In genomic region chr1:93477758-93478585, GRCm38 (mm10) we compare ENCODE assay signal across 7 mouse cellular contexts. TPM values are rescaled to one million over a fixed set of nuclear protein-coding genes. Genes with fewer than 3 reads are reported as not detected.
DNase-seq lines count a peak whose midpoint lies in the region; ATAC-seq and TF ChIP-seq lines count a peak whose summit lies in the region.

No protein-coding gene starts in this region.

- H3K4me3 ChIP-seq in intestine, embryonic 16.5 days (ENCODE audit: low read length) = peak overlapping the region; percentile 89
- peak overlapping the region; percentile 81 for H3K4me3 ChIP-seq in midbrain, embryonic 11.5 days (ENCODE audit: low read depth, low read length)
- H3K4me3 ChIP-seq in small intestine, adult 2 months (ENCODE audit: low read depth, low read length) = peak overlapping the region; percentile 89

- WGBS in intestine, embryonic 16.5 days = under 1% methylated on average over 39 of the region's 41 CpGs
- under 1% methylated on average over 41 of the region's 41 CpGs for WGBS in midbrain, embryonic 11.5 days
- under 1% methylated on average over 41 of the region's 41 CpGs for WGBS in small intestine, adult 2 months

- no peaks in the 10 kb centered on the region for H3K9me3 ChIP-seq in intestine, embryonic 16.5 days (ENCODE audit: control insufficient read depth, low read length)
- H3K9me3 ChIP-seq in midbrain, embryonic 11.5 days (ENCODE audit: control insufficient read depth, low read length) = no peaks in the 10 kb centered on the region

- peak overlapping the region; percentile 76 for H3K9ac ChIP-seq in intestine, embryonic 16.5 days (ENCODE audit: low read depth, low read length)
- H3K9ac ChIP-seq in midbrain, embryonic 11.5 days (ENCODE audit: low read length) = peak overlapping the region; percentile 87

- peak; percentile 98 for DNase-seq in adrenal gland, adult 8-10 months
- DNase-seq in embryo, embryonic 9.5 days (ENCODE audit: extremely low spot score) = peak; percentile 99
- DNase-seq in gastrocnemius, postnatal 4 days (ENCODE audit: low spot score in 2 of 2) = peak; percentile 97 to 99
- peak; percentile 98 to 99 for DNase-seq in left cerebral cortex, postnatal 36 days (ENCODE audit: low spot score in 2 of 2)
- peak; percentile 99 for DNase-seq in midbrain, embryonic 11.5 days (ENCODE audit: low spot score, missing footprints)

- peak overlapping the region; percentile 63 for H3K4me2 ChIP-seq in intestine, embryonic 16.5 days (ENCODE audit: low read depth, low read length)
- peak overlapping the region; percentile 59 for H3K4me2 ChIP-seq in midbrain, embryonic 11.5 days

- H3K27ac ChIP-seq in intestine, embryonic 16.5 days (ENCODE audit: low read length) = peak overlapping the region; percentile 90
- peak overlapping the region; percentile 83 for H3K27ac ChIP-seq in midbrain, embryonic 11.5 days (ENCODE audit: low read depth, low read length)
- peak overlapping the region; percentile 97 for H3K27ac ChIP-seq in small intestine, adult 2 months (ENCODE audit: insufficient read depth, low read depth, low read length)

- H3K36me3 ChIP-seq in intestine, embryonic 16.5 days (ENCODE audit: control insufficient read depth, insufficient read depth, low read length) = no peaks in the 10 kb centered on the region
- H3K36me3 ChIP-seq in midbrain, embryonic 11.5 days (ENCODE audit: control insufficient read depth, insufficient read depth, low read length) = no peaks in the 10 kb centered on the region
- peaks cover 3% of the 10 kb centered on the region; the same call in 1 of the 2 replicates for H3K36me3 ChIP-seq in small intestine, adult 2 months (ENCODE audit: control insufficient read depth, insufficient read depth, low read length)

- ATAC-seq in intestine, embryonic 16.5 days = peak; percentile 95
- ATAC-seq in midbrain, embryonic 11.5 days (ENCODE audit: low FRiP score) = peak; percentile 95

- intact Hi-C loops in left cerebral cortex, postnatal 36 days (cut with DNase I) = loop anchor here (1.0 to 10.0 kb wide), 2 partner anchors 133 to 276 kb away; partner anchors contain the start of genes Pask, Ppp1r7 and Thap4

- H3K27me3 ChIP-seq in intestine, embryonic 16.5 days (replicated peaks; ENCODE audit: control insufficient read depth, insufficient read depth, low read length) = no peaks in the 10 kb centered on the region
- no peaks in the 10 kb centered on the region for H3K27me3 ChIP-seq in midbrain, embryonic 11.5 days (ENCODE audit: control insufficient read depth, insufficient read depth, low read length)
- H3K27me3 ChIP-seq in small intestine, adult 2 months (ENCODE audit: control insufficient read depth, insufficient read depth, low read length) = no peaks in the 10 kb centered on the region

- TF ChIP-seq CTCF in small intestine, adult 2 months (IDR thresholded peaks at IDR 0.05; ENCODE audit: extremely low read depth, insufficient read length, insufficient replicate concordance, low read depth, low read length) = peak; percentile 30; the same call in 1 of the 2 replicates

- peaks cover 8% of the 10 kb centered on the region for H3K4me1 ChIP-seq in intestine, embryonic 16.5 days (ENCODE audit: control insufficient read depth, insufficient read depth, low read length)
- H3K4me1 ChIP-seq in midbrain, embryonic 11.5 days (ENCODE audit: control insufficient read depth, insufficient read depth, low read length) = peaks cover 9% of the 10 kb centered on the region
- no peaks in the 10 kb centered on the region for H3K4me1 ChIP-seq in small intestine, adult 2 months (ENCODE audit: control insufficient read depth, insufficient read depth, insufficient read length, low read length)

- peak; percentile 31; the same call in 1 of the 2 replicates for TF ChIP-seq POLR2A in small intestine, adult 2 months (IDR thresholded peaks at IDR 0.05; ENCODE audit: low read depth, low read length)

RNA-seq across cellular contexts. Expression of gene Hdlbp, which starts 0.6 kb away (rescaled TPM):
- total RNA-seq in adrenal gland, adult 8-10 months (2022) = 100 to 1,000 TPM; 299 to 422 (median 334) TPM
- total RNA-seq in gastrocnemius, postnatal 4 days (2021) = 100 to 1,000 TPM; 255 to 263 TPM
- polyA plus RNA-seq in intestine, embryonic 16.5 days (2015; fragmentation: Nextera tagmentation; extraction: Ambion mirVana) = 146 and 159 TPM in 2 replicates
- 100 to 1,000 TPM; 166 to 169 TPM for total RNA-seq in left cerebral cortex, postnatal 36 days (2021)
- 84.4 and 88.2 TPM in 2 replicates for polyA plus RNA-seq in midbrain, embryonic 11.5 days (2014; fragmentation: Nextera tagmentation; extraction: Ambion mirVana)
- polyA plus RNA-seq in small intestine, adult 2 months (2012; rRNA removed) = 29.9 and 54.9 TPM in 2 replicates

RNA-seq across cellular contexts. Expression of gene Farp2, which starts 33.9 kb away (rescaled TPM):
- total RNA-seq in adrenal gland, adult 8-10 months (2022) = 10 to 100 TPM; 17.1 to 26.1 (median 24.0) TPM
- total RNA-seq in gastrocnemius, postnatal 4 days (2021) = 10 to 100 TPM; 16.0 to 19.2 TPM
- polyA plus RNA-seq in intestine, embryonic 16.5 days (2015; fragmentation: Nextera tagmentation; extraction: Ambion mirVana) = 5.1 and 6.7 TPM in 2 replicates
- total RNA-seq in left cerebral cortex, postnatal 36 days (2021) = 10 to 100 TPM; 11.5 to 12.1 TPM
- 3.2 and 3.3 TPM in 2 replicates for polyA plus RNA-seq in midbrain, embryonic 11.5 days (2014; fragmentation: Nextera tagmentation; extraction: Ambion mirVana)
- polyA plus RNA-seq in small intestine, adult 2 months (2012; rRNA removed) = 4.7 and 13.6 TPM in 2 replicates

Comparison
In these comparisons a context has a peak if more than half of its experiments do, and no peak if none do; other contexts are left out.
1. Peak in every context shown above with its lines: DNase-seq, ATAC-seq, H3K4me3 ChIP-seq and H3K27ac ChIP-seq.